Mouse (Mus musculus) ZHBTc4 (cell line): ENCODE results near the gene Slco2a1.
"Not testable (repeated sequence)": the region's sequence is repeated elsewhere in the genome, so short reads cannot be mapped to it uniquely, and the experiment has no call there.

Experiments used
- DNase-seq: peaks from one replicate; pipeline ENCODE4 v3.0.0-alpha.2; 2011; ENCODE audit warnings: low read depth, low spot score

Slco2a1 gene

DNA sequence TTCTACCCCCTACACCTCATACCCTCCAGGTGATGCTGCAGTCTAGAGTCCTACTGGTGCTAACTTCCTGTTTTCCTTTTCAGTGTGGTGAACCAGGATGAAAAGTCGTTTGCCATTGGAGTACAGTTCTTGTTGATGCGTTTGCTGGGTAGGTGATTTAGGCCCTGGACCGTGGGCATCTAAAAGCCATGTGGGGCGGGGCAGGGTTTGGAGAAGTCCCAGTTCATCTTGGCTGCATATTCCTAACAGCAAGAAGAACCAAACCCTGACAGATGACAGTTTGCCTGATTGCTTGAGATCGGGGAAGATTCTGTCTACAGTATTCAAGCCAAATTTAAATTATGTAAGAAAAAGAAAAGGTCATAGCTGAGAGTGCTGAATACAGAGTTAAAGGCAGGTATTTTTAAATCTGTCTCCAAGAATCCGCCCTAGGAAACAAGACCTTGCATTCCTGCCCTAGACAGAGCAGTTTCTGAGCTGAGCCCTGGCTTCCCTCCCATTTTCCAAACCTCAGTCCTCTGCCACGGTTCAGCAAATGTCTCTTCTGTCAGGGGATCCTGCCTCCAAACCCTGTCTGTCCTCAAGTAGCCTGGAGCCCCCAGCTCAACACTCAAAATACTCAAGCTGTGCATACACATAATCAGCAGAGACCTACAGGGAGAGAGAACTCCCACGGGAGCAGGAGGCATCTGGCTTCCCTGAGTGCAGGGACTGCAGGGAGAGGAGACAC is 93.9 kb downstream of the Slco2a1 start:
- no peak for DNase-seq

DNA sequence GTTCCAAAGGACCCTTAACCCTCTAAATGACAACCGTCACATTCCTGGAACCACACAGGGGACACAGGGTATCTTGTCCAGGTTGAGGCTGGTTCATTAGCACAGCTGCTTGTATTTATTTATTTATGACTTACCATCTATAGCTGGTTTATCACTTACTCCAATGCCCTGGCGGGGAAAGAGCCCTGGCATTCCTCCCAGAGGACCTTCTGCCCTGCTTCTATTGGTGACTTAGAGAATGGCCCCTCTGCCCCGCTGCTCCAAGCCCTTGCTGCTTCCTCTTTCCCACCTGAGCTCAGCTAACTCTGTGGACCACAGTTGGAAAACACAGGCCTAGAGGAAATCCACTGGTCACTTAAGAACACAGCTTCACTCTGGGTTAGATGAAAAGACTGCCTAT is 94.9 kb downstream of the Slco2a1 start:
- no peak for DNase-seq

DNA sequence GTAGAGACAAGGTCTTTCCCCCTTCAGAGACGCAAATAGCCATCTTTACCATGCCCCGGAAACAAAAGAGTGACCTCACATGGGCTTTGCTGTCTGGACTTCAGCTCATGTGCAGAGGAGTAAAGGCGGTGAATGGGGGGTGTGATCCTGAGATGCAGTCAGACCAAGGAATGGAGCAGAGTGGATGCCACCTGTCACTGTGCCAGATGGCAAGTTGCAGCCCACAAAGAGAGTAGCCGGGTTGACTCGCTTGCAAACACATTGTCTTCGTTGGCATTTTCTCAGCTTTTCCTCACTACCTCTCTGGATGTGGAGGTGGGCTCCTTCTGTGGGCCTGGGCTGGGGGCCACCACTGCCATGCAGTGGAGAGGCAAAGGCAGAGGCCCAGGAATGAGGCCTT is 98.2 kb downstream of the Slco2a1 start:
- DNase-seq: no peak

DNA sequence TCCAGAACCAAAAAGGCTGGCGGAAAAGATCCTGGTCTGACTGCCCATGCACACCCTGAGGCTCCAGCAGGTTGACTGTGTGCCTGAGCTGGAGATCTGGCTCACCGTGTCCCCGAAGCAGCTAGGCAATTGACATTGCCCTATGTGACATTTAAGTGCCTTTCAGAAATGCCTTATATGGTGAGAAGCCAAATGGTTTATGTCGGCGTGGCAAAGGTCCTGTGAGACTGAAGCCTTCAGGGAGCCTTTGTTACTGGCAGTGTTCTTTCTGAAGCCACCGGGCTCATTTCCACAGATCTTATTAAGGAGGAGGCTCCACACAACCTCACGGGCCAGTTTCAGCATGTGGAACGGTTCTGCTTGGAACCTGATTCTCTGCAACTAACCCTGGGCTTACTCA is 98.8 kb downstream of the Slco2a1 start:
- DNase-seq: no peak

DNA sequence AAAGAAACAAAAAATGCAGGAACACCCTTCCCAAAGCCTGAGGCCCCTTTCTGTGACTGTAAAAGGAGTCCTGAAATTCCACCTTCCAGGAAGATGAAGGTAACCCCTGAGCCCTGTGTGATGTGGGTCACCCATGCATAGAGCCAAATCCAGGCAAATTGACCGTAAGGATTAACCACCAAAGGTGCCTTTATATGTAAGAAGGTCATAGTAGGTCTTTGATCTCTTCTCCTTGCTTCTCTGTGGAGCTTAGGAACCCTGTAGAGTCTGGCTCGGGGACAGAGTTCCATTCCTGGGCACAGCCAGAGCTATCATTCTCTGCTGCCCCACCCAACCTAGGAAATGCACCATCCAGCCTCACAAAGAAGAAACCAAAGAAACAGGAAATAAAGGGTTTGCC is 100.1 kb downstream of the Slco2a1 start:
- DNase-seq: peak; percentile 94

DNA sequence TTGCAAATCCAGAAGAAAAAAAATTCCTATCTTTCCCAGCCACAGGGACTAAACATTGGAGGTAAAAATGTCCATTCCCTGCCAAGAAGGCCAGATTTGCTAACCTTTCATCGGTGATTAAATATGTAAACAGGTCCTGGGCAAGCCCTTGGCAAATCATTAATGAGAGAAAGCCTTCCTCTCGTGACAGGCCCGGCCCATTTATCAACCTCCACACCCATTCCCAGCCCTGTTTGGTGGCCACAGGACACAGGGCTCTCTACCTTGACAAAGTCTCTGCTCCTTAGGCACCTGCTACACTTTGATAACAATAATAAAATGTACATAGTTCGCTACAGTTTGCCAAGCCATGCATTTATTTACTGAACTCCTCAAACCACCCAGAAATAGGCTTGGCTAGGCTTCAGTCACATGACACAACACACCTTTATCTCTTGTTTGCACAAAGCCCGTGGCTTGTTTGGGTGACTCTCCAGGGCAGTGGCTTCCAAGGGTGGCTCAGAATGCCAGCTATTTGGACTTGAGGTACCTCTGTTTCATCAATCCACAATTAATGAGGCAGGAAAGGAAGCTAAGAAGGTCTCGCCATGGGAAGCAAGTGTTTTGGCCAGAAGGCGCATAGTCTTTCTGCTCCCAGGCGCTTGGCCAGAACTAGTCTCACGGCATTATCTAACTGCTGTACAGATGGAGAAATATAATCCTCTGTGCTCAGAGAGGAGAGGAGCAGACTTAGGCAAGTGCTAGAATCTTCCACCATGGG is 101.8 kb downstream of the Slco2a1 start:
- no peak for DNase-seq

DNA sequence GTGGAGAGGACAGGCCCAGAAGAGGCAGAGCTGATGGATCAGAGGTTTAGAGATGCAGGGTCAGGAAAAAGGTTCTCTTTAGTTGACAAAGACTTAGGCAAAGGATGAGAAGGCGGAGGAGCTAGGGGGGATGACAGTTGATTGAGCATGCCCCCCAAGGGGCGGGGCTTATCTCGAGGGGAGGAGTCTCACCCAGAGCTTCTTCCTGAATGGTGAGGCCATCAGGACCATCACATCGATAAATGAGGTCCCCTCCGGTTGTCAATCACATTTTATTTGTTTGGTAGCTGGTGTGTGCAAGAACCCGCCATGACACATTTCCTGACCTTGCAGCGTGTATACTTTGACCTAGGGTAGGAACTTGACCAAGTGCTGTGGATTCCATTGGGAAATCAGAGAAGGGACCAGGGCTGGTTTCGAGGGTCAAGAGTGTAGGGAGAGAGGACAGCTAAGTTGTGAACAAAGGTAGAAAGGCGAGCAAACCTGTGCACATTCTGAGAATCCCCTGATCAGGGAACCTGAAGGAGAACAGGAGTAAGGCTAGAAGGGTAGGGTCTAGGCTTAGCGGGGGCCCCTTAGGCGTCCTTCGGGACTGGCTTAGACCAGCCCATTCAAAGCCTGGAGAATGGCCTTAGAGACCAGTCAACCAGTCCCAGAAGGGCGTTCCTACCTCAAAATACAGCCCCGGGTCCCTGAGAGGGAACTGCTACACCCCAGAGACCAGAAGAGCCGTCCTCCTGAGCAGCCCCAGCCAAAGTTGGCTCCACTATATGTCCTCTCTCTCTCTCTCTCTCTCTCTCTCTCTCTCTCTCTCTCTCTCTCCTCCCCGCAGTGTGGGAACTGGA is 102.7 kb downstream of the Slco2a1 start:
- DNase-seq: peak; percentile 64

DNA sequence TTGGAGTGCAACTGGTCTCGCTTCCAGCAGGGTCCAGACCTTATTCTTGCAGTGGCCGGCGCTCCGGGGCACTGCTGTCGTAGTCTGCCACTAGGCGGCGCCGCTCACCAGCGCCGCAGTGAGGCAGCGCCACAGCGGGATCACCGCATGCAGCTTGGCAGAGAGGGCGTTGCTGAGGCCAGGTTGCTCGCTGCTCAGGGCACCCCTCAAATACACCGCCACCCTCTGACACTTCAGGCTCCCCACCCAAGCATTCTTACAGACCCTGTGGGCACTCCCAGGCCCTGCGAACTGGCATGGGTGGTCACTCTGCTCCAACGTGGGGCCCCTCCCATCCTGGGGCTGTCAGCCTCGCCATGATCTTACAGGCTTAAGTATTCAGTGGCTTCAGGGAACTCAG is 103.7 kb downstream of the Slco2a1 start:
- DNase-seq: peak; percentile 94

DNA sequence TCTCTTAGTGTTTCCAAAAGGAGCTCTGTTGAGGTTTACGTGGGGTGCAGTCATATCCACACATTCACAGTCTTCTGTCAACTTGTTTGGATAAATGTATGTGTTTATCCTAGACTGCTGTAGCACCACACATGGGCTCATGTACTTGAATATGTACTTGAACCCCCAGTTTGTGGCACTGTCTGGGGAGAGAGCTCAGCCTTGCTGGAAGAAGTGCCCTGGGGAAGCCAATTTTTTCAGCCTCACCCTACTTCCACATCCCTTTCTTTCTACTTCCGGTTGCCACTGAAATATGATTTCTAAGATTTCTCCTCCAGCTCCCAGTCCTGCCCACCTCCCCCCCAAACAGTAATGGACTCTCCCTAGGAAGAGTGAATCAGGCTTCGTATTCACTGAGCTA is 105.2 kb downstream of the Slco2a1 start:
- DNase-seq: no peak

DNA sequence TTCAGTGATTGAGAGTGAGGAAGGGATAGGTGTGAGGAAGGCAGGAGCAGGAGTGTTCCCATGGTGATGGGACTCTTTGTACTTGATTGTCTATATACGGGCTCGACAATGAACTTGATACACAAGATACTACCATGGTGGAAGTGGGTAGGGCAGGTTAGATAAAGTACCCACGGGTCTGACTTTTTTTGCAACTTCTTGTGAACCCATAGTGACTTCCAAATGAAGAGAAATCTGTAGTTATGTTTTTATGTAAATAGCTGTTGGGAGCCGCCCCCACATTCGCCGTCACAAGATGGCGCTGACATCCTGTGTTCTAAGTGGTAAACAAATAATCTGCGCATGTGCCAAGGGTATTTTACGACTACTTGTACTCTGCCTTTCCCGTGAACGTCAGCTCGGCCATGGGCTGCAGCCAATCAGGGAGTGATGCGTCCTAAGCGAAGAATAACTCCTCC is 119.9 kb downstream of the Slco2a1 start:
- not testable (repeated sequence) for DNase-seq

DNA sequence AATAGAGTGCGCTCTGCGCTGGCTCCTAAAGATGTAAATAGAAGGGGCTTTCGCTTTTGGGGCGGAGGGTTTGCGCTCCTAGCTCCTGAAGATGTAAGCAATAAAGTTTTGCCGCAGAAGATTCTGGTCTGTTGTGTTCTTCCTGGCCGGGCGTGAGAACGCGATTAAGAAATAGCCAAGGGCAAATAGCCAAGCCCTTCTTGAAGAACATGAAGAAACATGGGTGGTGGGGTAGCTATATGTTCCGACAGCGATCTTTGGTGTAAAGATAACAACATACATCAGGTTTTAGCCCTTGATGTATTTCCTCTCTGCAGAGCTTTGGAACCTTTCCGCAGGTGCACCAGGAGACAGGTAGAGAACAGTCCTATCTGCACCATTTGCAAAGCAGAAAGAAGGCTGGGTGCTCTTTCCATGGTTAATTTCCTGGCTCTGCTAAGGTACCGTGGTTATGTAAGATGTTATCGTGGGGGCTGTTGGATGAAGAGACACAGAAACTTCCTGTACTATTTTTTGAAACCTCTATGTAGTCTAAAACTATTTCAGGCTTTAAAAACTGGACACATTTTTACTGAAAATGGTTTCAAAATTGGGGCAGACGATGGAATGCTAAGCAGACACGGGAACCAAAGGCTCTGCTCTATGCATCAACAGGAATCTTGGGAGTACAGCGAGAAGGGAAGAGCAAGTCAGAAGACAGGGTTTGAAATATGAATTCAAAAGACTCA is 120.6 kb downstream of the Slco2a1 start:
- DNase-seq: no peak

DNA sequence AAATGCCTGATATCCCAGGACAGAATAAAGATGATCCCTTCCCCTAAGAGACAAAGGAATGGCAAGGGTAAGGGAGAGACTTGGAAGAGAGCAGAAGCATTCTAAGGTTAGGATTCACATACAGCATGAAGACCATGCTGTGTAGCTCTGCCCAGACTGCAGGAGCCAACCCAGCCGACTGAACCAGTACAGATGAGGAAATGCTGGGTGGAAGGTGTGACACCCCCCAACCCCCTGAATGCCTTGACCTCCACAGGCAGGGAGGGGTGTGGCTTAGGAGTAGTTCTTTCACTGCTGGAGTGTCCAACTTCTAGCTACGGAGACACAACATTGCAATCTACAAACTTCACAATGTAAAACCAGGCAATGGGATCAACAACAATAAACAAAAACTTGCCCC is 121.4 kb downstream of the Slco2a1 start:
- DNase-seq: no peak

DNA sequence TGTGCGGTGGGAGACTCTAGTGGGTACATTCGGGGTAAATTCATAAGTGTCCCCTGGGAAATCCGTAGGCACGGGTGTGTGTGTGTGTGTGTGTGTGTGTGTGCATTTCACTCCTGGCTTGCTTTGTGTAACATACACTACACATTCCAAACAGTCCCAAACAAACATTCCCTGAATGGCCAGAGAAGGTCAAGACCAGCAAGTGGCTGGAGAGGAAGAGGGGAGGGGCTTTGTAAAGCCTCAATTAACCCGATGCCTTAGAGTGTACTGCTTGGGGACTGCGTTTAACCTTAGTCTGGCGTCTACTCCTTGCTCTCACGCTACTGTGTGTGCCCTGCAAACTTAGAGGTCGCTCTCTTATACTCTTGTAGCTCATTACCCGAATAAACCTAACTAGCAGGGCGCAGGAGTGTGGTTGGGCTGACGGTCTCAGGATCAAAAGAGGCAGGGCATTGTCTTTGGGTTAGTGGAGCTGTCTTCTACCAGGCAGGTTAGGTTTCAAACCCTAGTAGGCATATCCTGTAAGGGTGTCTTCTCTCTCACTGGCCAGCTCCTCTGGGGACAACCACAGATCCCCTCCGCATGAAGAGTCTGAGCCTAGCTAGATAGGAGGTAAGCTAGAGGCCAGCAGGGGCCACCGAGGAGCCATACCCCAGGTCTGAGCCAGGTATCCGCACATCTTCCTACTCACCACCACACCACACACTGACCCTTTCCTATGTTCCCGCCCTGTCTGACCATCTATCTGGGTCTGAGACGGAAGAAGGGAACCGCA is 122.4 kb downstream of the Slco2a1 start:
- no peak for DNase-seq

DNA sequence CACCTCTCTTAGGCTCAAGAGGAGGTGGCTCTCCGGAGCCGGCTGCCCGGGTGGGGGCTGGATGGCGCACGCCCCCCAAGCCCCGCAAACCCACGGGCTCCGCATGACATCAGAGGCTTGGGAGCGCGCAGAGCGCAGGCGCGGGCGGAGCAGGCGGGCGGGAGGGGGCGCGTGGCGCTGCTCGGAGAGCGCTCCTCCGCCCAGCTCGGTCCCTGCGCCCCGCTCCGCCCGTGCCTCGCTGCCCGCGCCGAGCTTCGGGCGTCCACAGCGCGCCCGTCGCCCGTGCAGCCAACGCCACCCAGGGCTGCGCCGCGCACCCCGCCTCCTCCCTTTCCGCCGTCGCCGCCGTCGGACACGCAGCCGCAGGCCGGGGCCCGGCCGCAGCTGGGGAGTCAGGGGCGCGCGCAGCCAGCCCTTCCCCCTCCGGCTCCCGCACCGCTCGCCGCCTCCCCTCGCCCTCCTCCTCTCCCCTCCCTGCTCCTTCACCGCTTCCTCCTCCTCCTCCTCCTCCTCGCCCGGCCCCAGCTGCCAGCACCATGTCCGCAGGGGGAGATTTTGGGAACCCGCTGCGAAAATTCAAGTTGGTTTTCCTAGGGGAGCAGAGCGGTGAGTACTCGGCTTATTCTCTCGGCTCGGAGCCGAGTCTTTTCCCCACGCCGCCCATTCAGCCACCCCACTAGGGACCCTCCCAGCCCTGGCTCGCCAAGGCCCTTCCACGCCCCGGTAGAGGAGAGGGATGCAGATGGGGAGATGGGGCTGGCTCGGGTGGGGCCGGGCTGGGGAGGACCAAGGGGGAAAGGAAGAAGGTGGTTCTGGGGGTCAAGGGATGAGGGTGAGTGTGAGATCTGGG is 123.3 kb downstream of the Slco2a1 start, which contains the start of gene Rab6b:
Rab6b (plus strand) TSS at position 167 of the 850 bp plus-strand sequence.
- DNase-seq: peak; percentile 62

DNA sequence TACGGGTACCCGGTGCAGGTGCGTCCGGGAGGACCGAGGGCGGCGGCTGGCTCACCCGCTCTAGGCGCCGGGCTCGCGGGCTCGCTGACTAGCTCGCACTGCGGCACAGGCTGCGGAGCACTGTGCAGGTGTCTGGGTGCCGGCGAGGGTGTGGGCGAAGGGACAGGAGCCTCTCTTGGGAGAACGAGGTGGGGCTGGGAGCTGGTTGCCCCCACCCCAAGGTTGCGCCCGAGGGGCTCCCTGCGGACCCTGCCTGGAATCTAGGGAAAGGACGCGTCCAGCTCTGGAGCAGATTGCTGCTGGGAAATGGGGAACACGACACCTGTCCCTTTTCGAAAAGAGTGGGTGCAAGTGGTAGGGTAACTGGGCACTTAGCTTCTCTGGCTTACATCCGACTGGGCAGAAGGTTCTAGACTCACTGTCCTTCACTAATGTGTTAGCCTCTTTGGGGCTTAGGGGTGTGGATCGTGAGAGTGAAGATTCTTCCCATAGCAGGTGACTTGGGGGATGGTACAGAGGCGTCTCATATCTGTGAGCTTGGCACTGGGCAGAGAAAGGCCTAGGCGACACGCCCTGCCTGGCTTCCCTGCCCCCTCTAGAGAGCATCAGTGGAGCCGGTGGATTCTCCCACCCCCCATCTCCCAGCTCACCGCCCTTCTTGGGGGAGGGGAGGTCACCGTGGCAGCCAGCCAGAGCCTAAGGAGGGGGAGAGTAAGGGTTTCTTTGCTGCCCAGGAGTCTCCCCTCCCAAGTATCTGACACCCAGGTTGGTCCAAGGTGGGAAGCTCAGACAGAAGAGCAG is 124.2 kb downstream of the Slco2a1 start:
- no peak for DNase-seq

DNA sequence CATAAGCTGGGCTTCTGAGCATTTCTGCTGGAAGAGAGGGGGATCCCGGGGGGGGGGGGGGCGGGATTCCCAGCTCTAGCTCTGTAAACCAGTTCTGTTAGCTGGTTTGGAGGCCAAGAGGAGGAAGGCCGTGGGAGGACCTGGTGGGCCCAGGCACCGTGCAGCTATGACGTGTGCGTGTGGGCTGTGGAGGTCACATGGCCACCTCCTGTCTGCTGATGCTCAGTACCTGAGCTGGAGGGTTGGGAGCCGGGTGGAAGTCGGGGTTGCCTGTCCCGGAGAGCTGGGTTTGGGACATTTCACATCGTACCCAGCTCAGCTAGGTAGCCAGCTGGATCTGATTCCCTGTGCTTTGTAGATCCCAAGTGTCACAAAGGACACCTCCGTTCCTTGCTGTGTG is 124.8 kb downstream of the Slco2a1 start:
- no peak for DNase-seq

DNA sequence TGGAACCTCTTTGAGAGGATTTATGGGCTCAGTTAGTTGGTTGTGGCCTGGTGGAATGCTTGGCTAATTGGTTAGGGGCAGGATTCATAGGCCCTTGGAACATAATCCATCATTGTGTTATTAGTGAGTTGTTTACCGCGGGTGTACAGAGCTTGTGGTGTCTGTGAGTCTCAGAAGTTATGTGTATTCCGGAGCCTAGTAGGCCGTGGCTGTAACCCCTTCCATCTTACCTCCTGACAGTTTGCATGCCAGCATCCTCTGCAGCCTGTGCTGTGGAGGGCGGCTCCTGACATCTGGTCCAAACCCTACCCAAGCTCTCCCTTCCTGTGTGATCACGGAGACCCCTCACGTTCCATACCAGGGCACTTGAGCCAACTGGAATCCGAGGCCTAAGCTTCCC is 125.8 kb downstream of the Slco2a1 start:
- no peak for DNase-seq

DNA sequence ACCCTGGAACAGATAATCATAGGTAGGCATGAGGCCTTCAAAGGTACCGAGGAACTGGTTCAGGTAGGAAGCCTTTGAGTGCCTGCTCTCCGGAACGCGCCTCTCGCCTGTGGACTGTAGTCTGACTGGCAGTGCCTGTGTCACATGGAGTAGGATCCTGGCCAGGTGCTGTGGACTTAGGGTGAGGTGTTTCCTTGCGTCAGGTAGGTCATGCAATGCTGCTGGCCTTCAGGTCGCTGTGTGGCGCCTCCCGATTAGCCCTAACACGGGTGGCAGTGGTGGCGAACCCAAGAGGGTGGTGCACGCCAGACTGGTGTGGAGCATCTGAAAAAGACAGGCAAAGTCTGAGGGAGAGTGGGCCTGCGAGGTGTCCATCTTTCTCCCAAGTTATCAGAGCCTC is 126.4 kb downstream of the Slco2a1 start:
- DNase-seq: no peak

DNA sequence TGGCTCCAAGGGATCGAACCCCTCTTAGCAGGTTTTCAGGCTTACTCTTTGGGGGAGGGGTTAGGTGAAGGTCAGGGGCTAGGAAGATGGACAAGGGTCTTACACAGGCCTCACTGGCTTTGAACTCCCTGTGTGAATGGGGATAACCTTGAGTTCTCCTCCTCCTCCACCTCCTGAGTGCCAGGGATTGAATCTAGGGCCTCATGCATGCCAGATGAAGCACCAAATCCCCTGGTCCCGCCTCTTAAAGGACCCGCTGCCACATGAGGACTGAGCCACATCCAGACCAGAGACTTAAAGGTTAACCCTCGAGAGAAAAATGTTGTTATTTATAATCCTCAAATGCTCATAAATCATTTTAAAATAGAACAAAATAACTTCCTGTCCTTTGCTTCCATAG is 128.4 kb downstream of the Slco2a1 start:
- DNase-seq: no peak
